Mouse (Mus musculus) forebrain, embryonic 16.5 days (tissue): ENCODE results near the gene Nat8f1. TPM values are rescaled to one million over a fixed set of nuclear protein-coding genes. Genes with fewer than 3 reads are reported as not detected.
"Not testable (repeated sequence)": the region's sequence is repeated elsewhere in the genome, so short reads cannot be mapped to it uniquely, and the experiment has no call there.

Experiments
- ATAC-seq: fragments of 200-750 bp; cut with Nextera tagmentation; 2 replicates; pipeline ENCODE4 v1.8.0; 2017; ENCODE audit warnings: mild to moderate bottlenecking, moderate library complexity
- H3K27ac ChIP-seq: fragments of 300-500 bp; sonication (generic); 2 replicates; pipeline ENCODE4 v1.5.1; 2014; ENCODE audit warnings: low read length, control low read depth
- H3K27me3 ChIP-seq: fragments of 300-500 bp; sonication (generic); replicated peaks from 2 replicates; pipeline ENCODE4 v1.6.1; 2014; ENCODE audit warnings: low read length; ENCODE audit not compliant: control insufficient read depth, insufficient read depth
- H3K36me3 ChIP-seq: fragments of 300-500 bp; sonication (generic); 2 replicates; pipeline ENCODE4 v1.6.1; 2014; ENCODE audit not compliant: control insufficient read depth, insufficient read depth
- H3K4me1 ChIP-seq: fragments of 300-500 bp; sonication (generic); replicated peaks from 2 replicates; pipeline ENCODE4 v1.6.1; 2014; ENCODE audit warnings: low read length; ENCODE audit not compliant: control insufficient read depth, insufficient read depth
- H3K4me2 ChIP-seq: fragments of 300-500 bp; sonication (generic); 2 replicates; pipeline ENCODE4 v1.6.1; 2014; ENCODE audit warnings: mild to moderate bottlenecking, low read length, control low read depth
- H3K4me3 ChIP-seq: fragments of 300-500 bp; sonication (generic); replicated peaks from 2 replicates; pipeline ENCODE4 v1.5.1; 2014; ENCODE audit warnings: mild to moderate bottlenecking, low read length, control low read depth
- H3K9ac ChIP-seq: fragments of 300-500 bp; sonication (generic); replicated peaks from 2 replicates; pipeline ENCODE4 v1.6.1; 2014; ENCODE audit warnings: low read depth, low read length, control low read depth
- H3K9me3 ChIP-seq: fragments of 300-500 bp; sonication (generic); 2 replicates; pipeline ENCODE4 v1.6.1; 2016; ENCODE audit warnings: low read length; ENCODE audit not compliant: control insufficient read depth
- WGBS: fragments of 180-500 bp; shearing (Covaris S2); extraction: QIAGEN DNeasy Blood & Tissue Kit; methylation state at CpG from one replicate; pipeline ENCODE4 v1.1.7; 2014; 5-methylcytosine and 5-hydroxymethylcytosine counted together
- polyA plus RNA-seq: library from polyadenylated mRNA; unstranded; fragments of >200 nt; fragmentation: Nextera tagmentation; extraction: Ambion mirVana; gene quantifications from 2 replicates; pipeline ENCODE4 v1.2.1, GENCODE M21; 2015

Gene Nat8f1
- polyA plus RNA-seq, 1 experiment from 2014 or later, result 12.3 TPM

- Histone ChIP-seq H3K4me2 (no peak overlapping the region), H3K36me3 (no peaks in the 10 kb centered on the region), H3K9ac (no peak overlapping the region), H3K4me3 (no peak overlapping the region), H3K27me3 (no peaks in the 10 kb centered on the region), H3K4me1 (no peaks in the 10 kb centered on the region), H3K9me3 (peaks cover 9% of the 10 kb centered on the region; the same call in 1 of the 2 replicates), H3K27ac (no peak overlapping the region)
- ATAC-seq, result no peak
- 90% methylated on average over 1 of the region's 1 CpGs for WGBS
Observed at GRCm38 (mm10) chr6:85884311-85884710, 31.2 kb downstream of the Nat8f1 start.

- H3K9me3 ChIP-seq, H3K36me3 ChIP-seq, ATAC-seq, H3K4me3 ChIP-seq, H3K4me2 ChIP-seq, H3K9ac ChIP-seq, H3K27me3 ChIP-seq, H3K4me1 ChIP-seq, H3K27ac ChIP-seq: not testable (repeated sequence)
- 91% methylated on average over 9 of the region's 9 CpGs for WGBS
Observed at GRCm38 (mm10) chr6:85883246-85883645, 32.2 kb downstream of the Nat8f1 start.

GRCm38 (mm10) chr6:85869006-85869405 is 46.5 kb downstream of the Nat8f1 start, which contains the start of gene Nat8f2:
Gene Nat8f2 (minus strand): TSS chr6:85869158.
- H3K27me3 ChIP-seq, H3K4me2 ChIP-seq, H3K9me3 ChIP-seq, H3K4me3 ChIP-seq, ATAC-seq, H3K9ac ChIP-seq, H3K27ac ChIP-seq, H3K4me1 ChIP-seq, H3K36me3 ChIP-seq: not testable (repeated sequence)
- WGBS, result 89% methylated on average over 5 of the region's 5 CpGs

GRCm38 (mm10) chr6:85867726-85868690 is 47.5 kb downstream of the Nat8f1 start:
- no peaks in the 10 kb centered on the region for H3K9me3 ChIP-seq
- no peaks in the 10 kb centered on the region for H3K36me3 ChIP-seq
- WGBS, result 90% methylated on average over 8 of the region's 8 CpGs
- H3K4me3 ChIP-seq, result no peak overlapping the region
- H3K27me3 ChIP-seq, result no peaks in the 10 kb centered on the region
- H3K9ac ChIP-seq, result no peak overlapping the region
- H3K27ac ChIP-seq, result no peak overlapping the region
- H3K4me2 ChIP-seq, result no peak overlapping the region
- H3K4me1 ChIP-seq, result no peaks in the 10 kb centered on the region
- no peak for ATAC-seq

GRCm38 (mm10) chr6:85866995-85867394 is 48.5 kb downstream of the Nat8f1 start:
- ATAC-seq, H3K36me3 ChIP-seq, H3K4me2 ChIP-seq, H3K27me3 ChIP-seq, H3K4me3 ChIP-seq, H3K9me3 ChIP-seq, H3K9ac ChIP-seq, H3K27ac ChIP-seq, H3K4me1 ChIP-seq: not testable (repeated sequence)
- 83% methylated on average over 1 of the region's 1 CpGs for WGBS

GRCm38 (mm10) chr6:85866166-85866565 is 49.3 kb downstream of the Nat8f1 start:
- not testable (repeated sequence) for H3K4me1 ChIP-seq, H3K4me3 ChIP-seq, ATAC-seq, H3K27me3 ChIP-seq, H3K9ac ChIP-seq, H3K27ac ChIP-seq, H3K36me3 ChIP-seq, H3K9me3 ChIP-seq, H3K4me2 ChIP-seq
- WGBS, result 85% methylated on average over 3 of the region's 3 CpGs

GRCm38 (mm10) chr6:85864900-85865639 is 50.4 kb downstream of the Nat8f1 start:
- not testable (repeated sequence) for ATAC-seq, H3K36me3 ChIP-seq, H3K4me1 ChIP-seq, H3K27ac ChIP-seq, H3K9me3 ChIP-seq, H3K9ac ChIP-seq, H3K4me2 ChIP-seq, H3K4me3 ChIP-seq, H3K27me3 ChIP-seq
- 67% methylated on average over 4 of the region's 7 CpGs for WGBS

GRCm38 (mm10) chr6:85863840-85864239 is 51.6 kb downstream of the Nat8f1 start:
- no peak for ATAC-seq
- no peak overlapping the region for H3K27ac ChIP-seq
- no peak overlapping the region for H3K4me3 ChIP-seq
- no peaks in the 10 kb centered on the region for H3K27me3 ChIP-seq
- no peaks in the 10 kb centered on the region for H3K4me1 ChIP-seq
- H3K9ac ChIP-seq, result no peak overlapping the region
- H3K9me3 ChIP-seq, result no peaks in the 10 kb centered on the region
- no peaks in the 10 kb centered on the region for H3K36me3 ChIP-seq
- WGBS, result 89% methylated on average over 2 of the region's 2 CpGs
- H3K4me2 ChIP-seq, result no peak overlapping the region

GRCm38 (mm10) chr6:85863136-85863535 is 52.4 kb downstream of the Nat8f1 start:
- Histone ChIP-seq H3K36me3 (no peaks in the 10 kb centered on the region), H3K4me3 (no peak overlapping the region), H3K4me1 (no peaks in the 10 kb centered on the region), H3K9ac (no peak overlapping the region), H3K27ac (no peak overlapping the region), H3K4me2 (no peak overlapping the region), H3K9me3 (no peaks in the 10 kb centered on the region), H3K27me3 (no peaks in the 10 kb centered on the region)
- ATAC-seq, result no peak
- WGBS, result 66% methylated on average over 2 of the region's 2 CpGs
